Mouse (Mus musculus) olfactory bulb, adult 2 months (tissue): ENCODE results near the gene Rgl1. TPM values are rescaled to one million over a fixed set of nuclear protein-coding genes. Genes with fewer than 3 reads are reported as not detected.

Experiments used
- H3K27ac ChIP-seq: fragments of 200-500 bp; 2 replicates; pipeline ENCODE4 v1.5.1; 2012; ENCODE audit warnings: low read depth, low read length; ENCODE audit not compliant: insufficient read depth
- H3K4me1 ChIP-seq: fragments of 200-500 bp; 2 replicates; pipeline ENCODE4 v1.6.1; 2012; ENCODE audit warnings: low read length; ENCODE audit not compliant: control insufficient read depth, insufficient read depth
- H3K4me3 ChIP-seq: fragments of 200-500 bp; 2 replicates; pipeline ENCODE4 v1.5.1; 2012; ENCODE audit warnings: mild to moderate bottlenecking, low read depth, low read length, moderate library complexity; ENCODE audit not compliant: insufficient read depth
- CTCF ChIP-seq: fragments of 200-500 bp; IDR thresholded peaks from 2 replicates; pipeline ENCODE4 v1.5.1; 2012; ENCODE audit warnings: low read depth, mild to moderate bottlenecking, low read length, moderate library complexity; ENCODE audit not compliant: insufficient read depth
- POLR2A ChIP-seq: fragments of 200-500 bp; IDR thresholded peaks from 2 replicates; pipeline ENCODE4 v1.6.1; 2012; ENCODE audit warnings: mild to moderate bottlenecking, low read depth, low read length, moderate library complexity; ENCODE audit not compliant: insufficient read depth
- WGBS: fragments of 180-500 bp; shearing (Covaris S2); methylation state at CpG from one replicate; pipeline ENCODE4 v1.1.7; 2018; 5-methylcytosine and 5-hydroxymethylcytosine counted together
- polyA plus RNA-seq: library from polyadenylated mRNA; stranded (reverse); fragments of >200 nt; gene quantifications from 2 replicates; pipeline ENCODE4 v1.2.4, GENCODE M21; 2012; ENCODE audit warnings: low replicate concordance; ENCODE audit not compliant: missing spikeins, insufficient read depth, insufficient read length

Rgl1 gene
- polyA plus RNA-seq, 1 experiment = not detected

GRCm38 (mm10) chr1:152593382-152593781 lies 172.8 kb downstream of the Rgl1 start:
- no peak overlapping the region for H3K4me3 ChIP-seq
- H3K27ac ChIP-seq = no peak overlapping the region
- H3K4me1 ChIP-seq = peaks cover 16% of the 10 kb centered on the region
- TF ChIP-seq POLR2A (no peak), CTCF (no peak)
- 96% methylated on average over 7 of the region's 7 CpGs for WGBS

DNA sequence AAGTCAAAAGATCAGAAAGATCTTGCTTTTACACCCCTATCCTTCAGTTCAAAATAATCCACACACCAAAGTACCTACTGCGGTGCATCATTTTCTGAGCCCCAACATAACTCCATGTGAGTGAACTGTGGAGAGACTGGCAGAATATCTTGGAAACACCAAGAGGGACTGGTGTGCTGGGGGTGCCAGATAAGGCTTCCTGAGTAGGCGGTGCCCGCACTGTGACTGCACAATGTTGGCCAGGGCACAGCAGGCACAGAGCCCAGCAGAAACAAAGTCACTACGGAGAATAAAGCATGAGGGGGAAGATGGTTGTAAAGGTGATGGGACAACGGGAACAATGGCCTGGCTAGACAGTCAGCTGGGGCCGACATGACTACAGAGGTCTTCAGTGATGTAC lies 173.5 kb downstream of the Rgl1 start:
- TF ChIP-seq POLR2A = no peak
- TF ChIP-seq CTCF = no peak
- no peak overlapping the region for H3K27ac ChIP-seq
- H3K4me3 ChIP-seq = no peak overlapping the region
- 45% methylated on average over 6 of the region's 6 CpGs for WGBS
- H3K4me1 ChIP-seq = peaks cover 16% of the 10 kb centered on the region

DNA sequence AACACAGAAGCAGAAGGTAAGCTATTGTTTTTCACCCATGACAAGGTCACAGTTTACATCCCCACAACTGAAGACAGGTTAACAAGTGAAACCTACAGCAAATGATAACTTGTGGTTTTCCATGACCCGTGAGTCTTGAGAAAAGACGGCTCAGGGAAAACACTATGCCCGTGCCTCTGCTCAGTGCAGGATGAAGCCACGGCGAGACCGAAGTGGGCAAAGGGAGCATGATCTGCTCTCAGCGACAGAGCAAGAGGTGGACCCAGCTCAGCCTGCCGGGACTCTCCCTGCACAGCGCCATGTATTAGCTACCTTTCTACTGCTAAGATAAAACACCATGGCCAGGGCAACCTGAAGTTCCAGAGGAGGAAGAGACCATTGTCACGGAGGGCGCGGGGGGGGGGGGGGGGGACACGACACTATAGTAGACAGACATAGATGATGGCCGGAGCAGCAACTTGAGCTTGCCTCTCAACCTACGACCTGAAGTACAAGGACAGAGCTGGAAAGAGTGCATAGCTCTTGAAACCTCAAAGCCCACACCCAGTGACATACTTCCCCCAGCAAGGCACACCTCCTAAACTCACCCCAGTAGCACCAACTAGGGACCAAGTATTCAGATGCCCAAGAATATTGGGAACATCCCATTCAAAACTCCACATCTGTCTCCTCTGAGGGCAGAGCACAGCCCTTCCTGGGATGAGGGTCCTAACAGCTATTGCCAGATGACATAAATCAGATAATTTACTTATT lies 174.2 kb downstream of the Rgl1 start:
- H3K4me1 ChIP-seq = peaks cover 16% of the 10 kb centered on the region
- no peak overlapping the region for H3K27ac ChIP-seq
- H3K4me3 ChIP-seq = no peak overlapping the region
- whole genome bisulfite sequencing = 93% methylated on average over 15 of the region's 15 CpGs
- no peak for TF ChIP-seq CTCF
- no peak for TF ChIP-seq POLR2A

DNA sequence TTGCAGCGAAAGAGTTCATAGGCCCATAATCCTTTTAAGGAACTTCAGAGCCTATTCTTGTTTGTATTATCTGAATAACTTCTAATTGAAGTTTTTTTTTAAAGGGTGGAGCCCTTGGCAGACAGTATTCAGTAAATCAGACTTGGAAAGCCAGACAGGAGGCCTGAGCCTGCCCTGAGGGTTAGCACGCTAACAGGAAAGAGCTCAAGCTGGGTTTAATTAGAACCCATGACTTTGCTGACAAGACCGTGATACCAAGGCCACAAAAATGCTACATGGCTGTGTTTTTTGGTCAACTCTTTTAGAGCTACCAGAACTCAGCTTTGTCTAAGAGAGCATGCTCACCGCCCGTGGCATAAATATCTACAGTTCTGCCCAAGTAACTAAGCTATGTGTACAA lies 175.8 kb downstream of the Rgl1 start:
- peaks cover 18% of the 10 kb centered on the region for H3K4me1 ChIP-seq
- WGBS = 74% methylated on average over 5 of the region's 5 CpGs
- H3K4me3 ChIP-seq = no peak overlapping the region
- no peak for TF ChIP-seq POLR2A
- TF ChIP-seq CTCF = no peak
- no peak overlapping the region for H3K27ac ChIP-seq

DNA sequence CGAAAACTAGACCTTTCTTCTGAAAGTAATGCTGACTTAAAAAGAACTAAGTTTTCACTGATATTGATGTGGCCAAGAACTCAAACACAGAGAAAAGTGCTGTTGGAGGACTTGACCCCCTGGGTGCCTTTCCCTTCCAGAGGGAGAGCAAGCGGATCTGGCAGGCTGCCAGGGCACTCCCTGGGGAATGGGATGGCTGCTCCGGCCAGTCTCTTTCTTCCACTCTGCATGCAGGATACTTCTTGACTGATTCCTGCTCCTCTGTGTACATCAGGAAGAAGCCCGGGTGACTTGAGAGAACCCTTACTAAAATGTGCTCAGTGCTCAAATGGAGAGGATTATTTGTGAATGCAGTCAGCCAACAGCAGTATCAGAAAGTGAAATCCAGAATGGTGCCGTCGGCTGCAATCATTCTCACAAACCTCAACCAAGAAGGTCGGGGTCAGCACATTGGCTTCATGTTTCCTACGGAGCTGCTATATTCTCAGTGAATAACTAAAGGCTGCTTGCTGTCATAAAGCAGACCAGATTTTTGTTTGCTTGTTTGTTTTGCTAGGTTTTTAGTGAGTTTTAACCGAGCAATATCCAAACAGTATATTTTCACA lies 176.7 kb downstream of the Rgl1 start:
- 51% methylated on average over 9 of the region's 9 CpGs for WGBS
- no peak overlapping the region for H3K4me3 ChIP-seq
- no peak overlapping the region for H3K27ac ChIP-seq
- peaks cover 12% of the 10 kb centered on the region for H3K4me1 ChIP-seq
- TF ChIP-seq POLR2A (no peak), CTCF (no peak)

DNA sequence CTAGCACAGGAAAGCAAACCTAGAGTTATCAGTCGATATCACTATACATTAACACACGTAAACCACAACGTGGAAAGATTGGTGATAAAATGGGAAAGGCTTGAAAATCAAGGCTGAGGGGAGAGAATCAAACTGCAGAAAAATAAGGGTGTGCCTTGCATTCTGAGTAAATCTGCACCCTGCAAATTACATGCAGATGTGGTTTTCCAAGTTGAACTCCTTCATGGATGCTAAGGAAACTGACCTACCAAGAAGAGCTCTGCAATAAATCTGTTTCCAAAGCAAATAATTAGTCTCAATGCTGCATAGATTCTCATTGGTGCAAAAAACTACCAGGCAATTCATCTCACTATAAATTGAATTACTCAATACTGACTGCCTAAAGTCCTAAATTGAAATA lies 178.7 kb downstream of the Rgl1 start:
- H3K27ac ChIP-seq = no peak overlapping the region
- 75% methylated on average over 3 of the region's 3 CpGs for whole genome bisulfite sequencing
- no peak for TF ChIP-seq CTCF
- TF ChIP-seq POLR2A = no peak
- H3K4me3 ChIP-seq = no peak overlapping the region
- peaks cover 11% of the 10 kb centered on the region; the same call in 1 of the 2 replicates for H3K4me1 ChIP-seq

DNA sequence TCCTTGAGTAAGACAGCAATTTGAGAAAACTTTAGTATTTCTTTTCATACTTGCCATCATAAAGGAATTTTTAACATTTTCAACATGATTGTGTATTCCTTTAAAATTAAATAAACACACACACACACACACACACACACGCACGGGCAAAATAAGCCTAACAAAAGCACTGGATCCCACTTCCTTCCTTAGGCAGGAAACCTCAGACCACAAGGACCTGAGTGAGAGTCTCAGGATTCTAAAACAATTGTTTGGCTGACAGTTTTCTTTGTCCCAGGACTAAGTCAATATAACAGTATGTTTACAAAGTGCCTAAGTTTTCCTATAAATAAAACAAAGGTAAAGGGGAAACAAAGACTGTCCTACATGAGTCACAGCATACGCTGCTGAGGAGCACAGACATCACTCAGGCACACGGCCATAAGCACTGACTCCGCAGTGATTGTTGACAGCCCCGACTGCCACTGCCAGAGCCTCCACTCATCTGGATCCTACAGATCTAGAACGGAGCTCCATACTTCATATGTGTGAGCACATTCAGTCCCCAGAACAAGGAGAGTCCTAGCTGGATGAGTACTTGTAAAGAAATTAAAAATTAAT lies 180.7 kb downstream of the Rgl1 start:
- no peak overlapping the region for H3K4me3 ChIP-seq
- no peak overlapping the region for H3K27ac ChIP-seq
- 80% methylated on average over 7 of the region's 7 CpGs for WGBS
- peaks cover 10% of the 10 kb centered on the region; the same call in 1 of the 2 replicates for H3K4me1 ChIP-seq
- TF ChIP-seq CTCF (no peak), POLR2A (no peak)

GRCm38 (mm10) chr1:152584933-152585332 lies 181.2 kb downstream of the Rgl1 start:
- no peak overlapping the region for H3K27ac ChIP-seq
- no peak overlapping the region for H3K4me3 ChIP-seq
- WGBS = 89% methylated on average over 8 of the region's 8 CpGs
- H3K4me1 ChIP-seq = peaks cover 10% of the 10 kb centered on the region; the same call in 1 of the 2 replicates
- TF ChIP-seq POLR2A = no peak
- no peak for TF ChIP-seq CTCF
